Mouse (Mus musculus): ENCODE data around the gene Fkbp1a. TPM values are rescaled to one million over a fixed set of nuclear protein-coding genes. Genes with fewer than 3 reads are reported as not detected.

The Fkbp1a gene
- polyA plus RNA-seq, 1 experiment from 2014 or later = 561 TPM

Other genes with a start within 250 kb of the Fkbp1a start
- not detected in 2 replicates for gene 4921509C19Rik, start 66.3 kb upstream of the Fkbp1a start, polyA plus RNA-seq (2015; fragmentation: Nextera tagmentation; extraction: Ambion mirVana)
- 163 and 176 TPM in 2 replicates for gene Nsfl1c, start 48.3 kb upstream of the Fkbp1a start, polyA plus RNA-seq (2015; fragmentation: Nextera tagmentation; extraction: Ambion mirVana)
- 23.2 and 24.3 TPM in 2 replicates for gene Sdcbp2, start 30.1 kb downstream of the Fkbp1a start, polyA plus RNA-seq (2015; fragmentation: Nextera tagmentation; extraction: Ambion mirVana)
- gene Snph, start 90.1 kb downstream of the Fkbp1a start, polyA plus RNA-seq (2015; fragmentation: Nextera tagmentation; extraction: Ambion mirVana) = 1.8 and 2.0 TPM in 2 replicates
- gene Rad21l, start 126.0 kb downstream of the Fkbp1a start, polyA plus RNA-seq (2015; fragmentation: Nextera tagmentation; extraction: Ambion mirVana) = not detected in 2 replicates
- gene Tmem74b, start 159.5 kb downstream of the Fkbp1a start, polyA plus RNA-seq (2015; fragmentation: Nextera tagmentation; extraction: Ambion mirVana) = 1.7 and 1.9 TPM in 2 replicates
- gene Psmf1, start 201.7 kb downstream of the Fkbp1a start, polyA plus RNA-seq (2015; fragmentation: Nextera tagmentation; extraction: Ambion mirVana) = 41.4 and 43.5 TPM in 2 replicates

Measured in intestine, embryonic 16.5 days (tissue).